Mouse (Mus musculus): ENCODE data around the gene Frmd4a. TPM values are rescaled to one million over a fixed set of nuclear protein-coding genes. Genes with fewer than 3 reads are reported as not detected.

Gene Frmd4a
- total and polyA plus RNA-seq, 2 experiments from 2014 or later, result 40.7 to 55.8 TPM

DNA sequence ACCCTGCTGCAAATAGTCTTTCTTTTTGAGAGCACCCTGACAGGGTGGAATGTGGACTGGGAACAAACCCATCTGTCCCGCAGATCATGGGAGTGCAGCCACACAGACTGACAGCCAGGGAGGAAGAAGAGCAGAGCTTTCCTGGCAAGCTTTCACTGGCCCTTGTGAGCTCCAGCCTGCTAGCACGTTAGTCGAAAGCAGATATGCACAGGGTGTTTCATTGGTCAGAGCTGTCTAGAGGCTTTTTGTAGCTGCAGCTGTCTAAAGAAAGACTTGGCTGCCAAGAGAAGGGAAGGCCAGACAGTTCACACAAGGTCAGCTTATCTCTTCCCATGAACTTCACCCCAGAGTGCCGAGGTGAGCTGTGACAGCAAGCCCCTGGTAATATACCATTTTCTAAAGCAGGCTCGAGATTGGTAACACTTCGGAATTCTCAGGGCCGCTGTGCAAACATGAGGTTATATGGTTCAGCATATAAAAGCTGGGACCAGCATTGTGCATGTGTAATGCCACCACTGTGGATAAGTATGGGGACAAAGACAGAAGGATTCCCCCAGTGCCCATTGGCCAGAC is 500.1 kb downstream of the Frmd4a start:
- Histone ChIP-seq H3K27ac (peak overlapping the region; percentile 43; the same call in 1 of the 2 replicates), H3K4me2 (ENCODE audit: low read depth, low read length) (0 out of 2 replicates have a peak overlapping the region, but pooled peaks have one; percentile 13), H3K4me3 (ENCODE audit: low read length) (no peak overlapping the region), H3K36me3 (ENCODE audit: insufficient read depth, low read length) (no peaks in the 10 kb centered on the region), H3K27me3 (ENCODE audit: insufficient read depth, low read length) (no peaks in the 10 kb centered on the region), H3K4me1 (ENCODE audit: insufficient read depth, low read length) (peaks cover 3% of the 10 kb centered on the region; the same call in 1 of the 2 replicates), H3K9me3 (ENCODE audit: low read length) (no peaks in the 10 kb centered on the region), H3K9ac (replicated peaks; ENCODE audit: low read length) (0 out of 2 replicates have a peak overlapping the region, but pooled peaks have one; percentile 1)
- TF ChIP-seq CTCF (IDR thresholded peaks at IDR 0.05; ENCODE audit: low read depth), result no peak
- DNase-seq (ENCODE audit: low spot score) (peak; percentile 48), ATAC-seq (peak; percentile 75)
- WGBS, result 33% methylated on average over 7 of the region's 7 CpGs

DNA sequence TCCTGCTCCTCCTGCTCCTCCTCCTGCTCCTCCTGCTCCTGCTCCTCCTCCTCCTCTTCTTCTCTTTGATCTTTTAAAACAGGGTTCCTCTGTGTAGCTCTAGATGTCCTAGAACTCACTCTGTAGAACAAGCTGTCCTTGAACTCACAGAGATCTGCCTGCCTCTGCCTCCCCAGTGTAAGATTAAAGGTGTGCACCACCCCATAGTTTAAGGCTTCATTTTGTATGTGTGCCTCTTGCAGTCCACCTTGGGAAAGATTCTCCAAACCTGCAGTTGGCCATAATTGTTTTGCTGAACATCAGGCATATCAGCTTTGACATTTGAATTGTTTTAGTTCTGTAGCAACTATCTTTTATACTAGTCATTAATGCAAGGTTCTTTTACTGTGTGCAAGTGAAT is 501.0 kb downstream of the Frmd4a start:
- Histone ChIP-seq H3K9me3 (ENCODE audit: low read length) (no peaks in the 10 kb centered on the region), H3K4me3 (ENCODE audit: low read length) (no peak overlapping the region), H3K4me1 (ENCODE audit: insufficient read depth, low read length) (peaks cover 3% of the 10 kb centered on the region; the same call in 1 of the 2 replicates), H3K27me3 (ENCODE audit: insufficient read depth, low read length) (no peaks in the 10 kb centered on the region), H3K36me3 (ENCODE audit: insufficient read depth, low read length) (no peaks in the 10 kb centered on the region), H3K27ac (no peak overlapping the region), H3K9ac (replicated peaks; ENCODE audit: low read length) (no peak overlapping the region), H3K4me2 (ENCODE audit: low read depth, low read length) (no peak overlapping the region)
- ATAC-seq, result no peak
- DNase-seq (ENCODE audit: low spot score), result no peak
- no peak for TF ChIP-seq CTCF (IDR thresholded peaks at IDR 0.05; ENCODE audit: low read depth)

DNA sequence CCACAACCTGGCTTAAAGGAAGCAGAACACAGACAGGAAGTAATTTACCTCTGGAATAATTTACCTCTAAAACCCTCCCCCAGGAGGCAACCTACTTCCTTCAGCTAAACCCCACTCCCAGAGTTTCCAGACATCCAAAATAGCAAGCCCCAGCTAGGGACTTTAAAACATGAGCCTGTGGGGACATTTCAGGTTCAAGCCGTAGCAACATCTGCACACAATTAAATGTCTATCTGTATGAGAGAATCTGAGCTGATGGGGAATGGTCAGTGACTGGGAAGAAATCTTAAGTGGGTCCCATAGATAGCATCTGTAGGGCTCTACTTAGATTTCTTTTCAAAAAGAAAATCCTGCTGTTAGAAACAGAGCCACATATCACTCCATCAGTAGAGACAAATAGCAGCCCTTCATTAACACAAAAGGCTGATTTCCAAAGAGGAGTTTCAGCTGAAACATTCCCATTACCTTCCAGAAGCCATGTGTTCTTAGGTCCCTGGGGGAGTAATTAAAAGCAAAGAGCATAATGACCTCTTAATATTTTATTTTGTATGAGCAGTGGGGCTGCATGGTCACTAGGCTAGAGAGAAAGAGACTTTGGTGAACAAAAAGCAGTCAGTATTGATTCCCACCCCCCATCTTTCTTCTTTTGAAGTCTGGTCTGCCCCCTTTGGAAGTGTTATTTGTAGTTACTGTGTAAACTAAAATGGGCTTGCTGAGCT is 505.4 kb downstream of the Frmd4a start:
- DNase-seq (ENCODE audit: low spot score) (no peak), ATAC-seq (no peak)
- Histone ChIP-seq H3K9me3 (ENCODE audit: low read length) (no peaks in the 10 kb centered on the region), H3K27ac (no peak overlapping the region), H3K4me1 (ENCODE audit: insufficient read depth, low read length) (no peaks in the 10 kb centered on the region; the same call in 1 of the 2 replicates), H3K36me3 (ENCODE audit: insufficient read depth, low read length) (no peaks in the 10 kb centered on the region), H3K4me2 (ENCODE audit: low read depth, low read length) (no peak overlapping the region), H3K9ac (replicated peaks; ENCODE audit: low read length) (no peak overlapping the region), H3K27me3 (ENCODE audit: insufficient read depth, low read length) (no peaks in the 10 kb centered on the region), H3K4me3 (ENCODE audit: low read length) (no peak overlapping the region)
- TF ChIP-seq CTCF (IDR thresholded peaks at IDR 0.05; ENCODE audit: low read depth), result no peak
- 44% methylated on average over 1 of the region's 1 CpGs for WGBS

DNA sequence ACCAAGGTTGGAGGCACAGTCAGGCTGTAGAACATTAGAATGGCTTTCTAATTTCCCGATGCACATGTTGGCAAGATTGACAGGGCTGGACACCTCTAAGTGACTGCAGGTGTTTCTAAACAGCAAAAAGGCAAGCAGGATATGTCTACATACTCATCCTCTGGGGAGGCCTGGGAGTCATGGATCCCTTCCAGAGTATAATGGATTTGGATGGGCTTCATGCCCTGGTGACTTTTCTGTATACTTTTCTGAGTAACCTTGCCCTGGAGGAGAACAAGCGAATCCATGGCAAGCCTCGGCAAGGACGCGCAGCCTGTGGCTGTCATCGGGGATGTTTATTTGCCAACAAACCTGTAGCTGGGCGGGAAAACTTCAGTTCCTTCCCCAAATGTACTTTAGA is 509.6 kb downstream of the Frmd4a start:
- no peaks in the 10 kb centered on the region for H3K9me3 ChIP-seq (ENCODE audit: low read length)
- no peak overlapping the region for H3K4me2 ChIP-seq (ENCODE audit: low read depth, low read length)
- WGBS, result 65% methylated on average over 7 of the region's 7 CpGs
- H3K36me3 ChIP-seq (ENCODE audit: insufficient read depth, low read length), result peaks cover 3% of the 10 kb centered on the region; the same call in 1 of the 2 replicates
- H3K27ac ChIP-seq, result no peak overlapping the region
- H3K9ac ChIP-seq (replicated peaks; ENCODE audit: low read length), result no peak overlapping the region
- H3K27me3 ChIP-seq (ENCODE audit: insufficient read depth, low read length), result no peaks in the 10 kb centered on the region
- ATAC-seq (no peak), DNase-seq (ENCODE audit: low spot score) (no peak)
- no peak for TF ChIP-seq CTCF (IDR thresholded peaks at IDR 0.05; ENCODE audit: low read depth)
- H3K4me3 ChIP-seq (ENCODE audit: low read length), result no peak overlapping the region
- no peaks in the 10 kb centered on the region for H3K4me1 ChIP-seq (ENCODE audit: insufficient read depth, low read length)

DNA sequence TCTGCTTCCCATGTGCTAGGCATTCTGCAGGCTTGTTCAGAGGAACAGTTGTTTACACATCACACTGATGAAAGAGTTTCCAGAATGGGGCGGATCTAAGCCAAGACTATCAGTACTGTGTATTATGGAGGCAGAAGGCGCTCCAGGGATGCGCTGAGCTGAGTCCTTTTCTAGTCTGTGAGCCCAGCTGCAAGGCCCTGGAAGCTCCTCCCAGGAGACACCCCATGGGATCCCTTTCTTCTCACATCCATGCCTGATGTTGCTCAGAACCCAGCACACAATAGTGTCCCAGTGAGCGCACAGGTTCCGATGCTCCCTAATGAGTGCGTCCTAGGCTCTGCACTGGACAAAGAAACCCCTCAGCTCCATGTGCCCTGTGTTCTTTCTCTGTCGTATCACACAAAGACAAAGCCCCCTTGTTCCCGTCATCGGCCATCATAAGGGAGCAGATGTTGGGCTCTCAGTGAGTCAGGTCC is 511.8 kb downstream of the Frmd4a start:
- ATAC-seq, result peak; percentile 88
- Histone ChIP-seq H3K4me2 (ENCODE audit: low read depth, low read length) (no peak overlapping the region), H3K9me3 (ENCODE audit: low read length) (no peaks in the 10 kb centered on the region), H3K27me3 (ENCODE audit: insufficient read depth, low read length) (no peaks in the 10 kb centered on the region), H3K27ac (peak overlapping the region; percentile 27; the same call in 1 of the 2 replicates), H3K36me3 (ENCODE audit: insufficient read depth, low read length) (peaks cover 8% of the 10 kb centered on the region; the same call in 1 of the 2 replicates), H3K9ac (replicated peaks; ENCODE audit: low read length) (no peak overlapping the region), H3K4me3 (ENCODE audit: low read length) (no peak overlapping the region), H3K4me1 (ENCODE audit: insufficient read depth, low read length) (no peaks in the 10 kb centered on the region)
- DNase-seq (ENCODE audit: low spot score), result peak; percentile 49
- 30% methylated on average over 9 of the region's 9 CpGs for WGBS
- TF ChIP-seq CTCF (IDR thresholded peaks at IDR 0.05; ENCODE audit: low read depth), result no peak

DNA sequence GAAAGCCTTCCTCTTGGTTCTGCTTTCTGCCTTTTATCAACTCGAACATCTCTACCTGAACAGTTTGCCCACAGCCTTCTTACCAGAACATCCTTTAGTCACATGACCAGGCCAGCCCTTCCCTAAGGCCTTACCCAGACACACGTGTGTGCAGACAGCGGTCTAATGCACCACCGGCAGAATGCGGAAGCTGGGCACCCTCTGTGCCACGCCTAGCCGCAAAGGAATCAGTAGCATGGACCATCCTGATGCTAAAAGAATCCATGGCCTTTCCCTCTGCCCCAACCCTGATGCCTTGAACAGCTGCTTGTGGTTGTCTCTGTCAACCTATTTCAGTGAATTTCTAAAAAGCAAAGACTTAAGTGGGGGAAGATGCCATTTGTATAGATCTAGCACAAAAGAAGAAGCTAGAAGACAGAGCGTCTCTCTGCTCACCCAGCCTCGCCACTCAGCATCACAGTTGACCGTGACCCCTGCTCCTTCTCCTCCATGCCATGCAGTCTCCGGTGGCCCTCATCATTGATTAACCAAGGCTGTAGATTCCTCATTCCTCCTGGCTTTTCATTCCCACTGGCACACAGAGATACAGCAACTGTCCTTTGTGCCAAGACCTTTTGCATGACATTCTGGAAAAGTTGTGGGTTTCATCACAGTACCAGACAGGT is 514.1 kb downstream of the Frmd4a start:
- Histone ChIP-seq H3K36me3 (ENCODE audit: insufficient read depth, low read length) (peaks cover 22% of the 10 kb centered on the region; the same call in 1 of the 2 replicates), H3K4me3 (ENCODE audit: low read length) (no peak overlapping the region), H3K4me2 (ENCODE audit: low read depth, low read length) (no peak overlapping the region), H3K9me3 (ENCODE audit: low read length) (no peaks in the 10 kb centered on the region), H3K27ac (no peak overlapping the region), H3K4me1 (ENCODE audit: insufficient read depth, low read length) (no peaks in the 10 kb centered on the region), H3K27me3 (ENCODE audit: insufficient read depth, low read length) (no peaks in the 10 kb centered on the region), H3K9ac (replicated peaks; ENCODE audit: low read length) (no peak overlapping the region)
- DNase-seq (ENCODE audit: low spot score) (no peak), ATAC-seq (no peak)
- no peak for TF ChIP-seq CTCF (IDR thresholded peaks at IDR 0.05; ENCODE audit: low read depth)
- 89% methylated on average over 11 of the region's 11 CpGs for WGBS

Data from hindbrain, postnatal 0 days (tissue).